Mouse (Mus musculus): ENCODE measurements around the gene Banp. TPM values are rescaled to one million over a fixed set of nuclear protein-coding genes. Genes with fewer than 3 reads are reported as not detected.

Gene Banp
- total RNA-seq, 2 experiments from 2014 or later = 25.0 to 45.8 TPM

GRCm38 (mm10) chr8:121924681-121925080 is 24.9 kb upstream of the Banp start:
- no peak for ATAC-seq (replicated peaks; ENCODE audit: low FRiP score, poor library complexity, severe bottlenecking)

- peak; percentile 81 for ATAC-seq (replicated peaks; ENCODE audit: low FRiP score, poor library complexity, severe bottlenecking)
These were observed 23.9 kb upstream of the Banp start for GRCm38 (mm10) chr8:121925624-121926023.

DNA sequence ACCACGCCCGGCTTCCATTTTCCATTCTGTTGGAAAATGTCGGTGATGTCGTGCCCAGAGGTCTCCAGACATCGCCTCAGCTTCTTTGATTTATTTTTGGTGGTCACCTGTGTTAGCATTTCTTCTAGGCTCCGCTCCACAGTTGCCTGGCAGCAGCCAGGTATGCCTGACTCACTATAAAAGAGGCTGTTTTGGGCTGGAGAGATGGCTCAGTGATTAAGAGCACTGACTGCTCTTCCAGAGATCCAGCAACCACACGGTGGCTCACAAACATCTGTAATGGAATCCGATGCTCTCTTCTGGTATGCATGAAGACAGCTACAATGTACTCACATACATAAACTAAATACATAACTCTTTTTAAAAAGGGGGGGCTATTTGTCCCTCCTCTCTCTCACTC is 23.3 kb upstream of the Banp start:
- no peak for ATAC-seq (replicated peaks; ENCODE audit: low FRiP score, poor library complexity, severe bottlenecking)

DNA sequence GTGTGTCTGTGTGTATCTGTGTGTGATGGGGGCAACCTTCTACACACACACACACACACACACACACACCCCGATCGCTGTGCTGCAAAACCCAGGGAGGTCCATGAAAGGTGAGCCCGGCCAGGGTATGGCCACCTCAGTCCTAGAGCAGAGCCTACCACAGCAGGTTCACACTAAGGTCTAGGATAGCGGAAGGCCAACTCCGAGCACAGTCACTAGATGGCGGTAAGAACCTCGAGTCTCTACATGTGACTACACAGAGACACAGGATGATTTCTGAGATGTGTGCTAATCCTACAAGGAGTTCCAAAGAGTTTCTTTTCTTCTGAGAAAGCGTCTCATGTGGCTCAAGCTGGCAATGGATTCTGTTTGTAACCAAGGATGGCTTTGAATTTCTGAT is 22.2 kb upstream of the Banp start:
- peak; percentile 56; the same call in 1 of the 2 replicates for ATAC-seq (replicated peaks; ENCODE audit: low FRiP score, poor library complexity, severe bottlenecking)

- ATAC-seq (replicated peaks; ENCODE audit: low FRiP score, poor library complexity, severe bottlenecking) = no peak
These were observed 19.5 kb upstream of the Banp start for GRCm38 (mm10) chr8:121930047-121930446.

DNA sequence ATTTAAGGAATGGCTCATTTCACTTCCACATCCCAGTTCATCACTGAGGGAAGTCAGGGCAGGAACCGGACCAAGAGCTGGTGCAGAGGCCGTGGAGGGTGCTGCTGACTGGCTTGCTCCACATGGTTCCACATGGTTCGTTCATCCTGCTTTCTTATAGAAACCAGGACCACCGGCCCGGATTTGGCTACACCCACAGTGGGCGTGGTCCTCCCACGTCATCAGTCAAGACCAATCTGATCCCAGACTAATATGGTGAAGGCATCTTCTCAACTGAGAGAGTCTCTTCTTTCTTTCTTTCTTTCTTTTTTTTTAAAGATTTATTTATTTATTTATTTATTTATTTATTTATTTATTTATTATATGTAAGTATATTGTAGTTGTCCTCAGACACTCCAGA is 18.0 kb upstream of the Banp start:
- no peak for ATAC-seq (replicated peaks; ENCODE audit: low FRiP score, poor library complexity, severe bottlenecking)

- no peak for ATAC-seq (replicated peaks; ENCODE audit: low FRiP score, poor library complexity, severe bottlenecking)
These were observed 17.4 kb upstream of the Banp start for GRCm38 (mm10) chr8:121932026-121932667.

GRCm38 (mm10) chr8:121932668-121933520 is 16.7 kb upstream of the Banp start:
- no peak for ATAC-seq (replicated peaks; ENCODE audit: low FRiP score, poor library complexity, severe bottlenecking)

DNA sequence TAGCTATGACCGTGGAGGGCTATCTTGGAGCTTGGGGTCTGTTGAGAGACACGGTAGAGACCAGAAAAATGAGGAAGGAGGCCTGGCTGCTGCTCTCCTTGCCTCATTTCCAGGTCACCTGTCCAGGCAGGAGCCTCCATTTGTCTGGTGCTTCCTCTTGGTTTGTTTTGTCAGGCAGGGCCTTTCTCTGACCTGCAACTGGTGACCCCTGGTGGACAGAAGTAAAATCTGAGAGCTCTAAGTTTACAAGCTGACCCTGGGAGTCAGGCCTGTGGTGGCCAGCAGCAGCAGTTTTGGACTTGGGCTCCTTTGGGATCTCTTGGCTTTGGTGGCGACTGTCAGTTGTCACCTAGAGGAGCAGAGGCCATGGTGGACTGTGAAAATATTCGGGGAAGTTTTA is 15.0 kb upstream of the Banp start:
- 0 out of 2 replicates have a peak, but pooled peaks have one; percentile 46 for ATAC-seq (replicated peaks; ENCODE audit: low FRiP score, poor library complexity, severe bottlenecking)

GRCm38 (mm10) chr8:121934923-121935322 is 14.6 kb upstream of the Banp start:
- no peak for ATAC-seq (replicated peaks; ENCODE audit: low FRiP score, poor library complexity, severe bottlenecking)

- ATAC-seq (replicated peaks; ENCODE audit: low FRiP score, poor library complexity, severe bottlenecking) = no peak
These were observed 13.9 kb upstream of the Banp start for GRCm38 (mm10) chr8:121935341-121936294.

GRCm38 (mm10) chr8:121936391-121936790 is 13.2 kb upstream of the Banp start:
- no peak for ATAC-seq (replicated peaks; ENCODE audit: low FRiP score, poor library complexity, severe bottlenecking)

DNA sequence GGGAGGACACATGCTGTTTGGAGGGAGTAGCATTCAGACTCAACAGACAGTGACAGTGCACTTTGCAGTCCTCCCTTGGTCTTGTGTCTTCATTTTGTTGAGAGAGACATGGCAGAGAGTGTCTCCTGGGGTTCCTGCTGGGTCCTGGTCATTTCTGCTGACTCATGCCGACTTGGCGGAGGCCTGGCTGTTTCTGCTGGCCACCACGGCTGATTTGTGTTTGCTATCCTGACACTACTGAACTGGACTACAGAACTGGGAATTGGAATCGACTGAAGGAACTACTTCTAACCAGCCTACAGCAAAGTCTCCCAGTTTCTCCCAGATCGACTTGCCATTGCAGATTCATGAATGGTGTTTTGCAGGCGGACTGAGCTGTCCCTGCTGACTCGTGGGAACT is 10.8 kb upstream of the Banp start:
- ATAC-seq (replicated peaks; ENCODE audit: low FRiP score, poor library complexity, severe bottlenecking) = no peak

GRCm38 (mm10) chr8:121943057-121943540 is 6.5 kb upstream of the Banp start:
- no peak for ATAC-seq (replicated peaks; ENCODE audit: low FRiP score, poor library complexity, severe bottlenecking)

DNA sequence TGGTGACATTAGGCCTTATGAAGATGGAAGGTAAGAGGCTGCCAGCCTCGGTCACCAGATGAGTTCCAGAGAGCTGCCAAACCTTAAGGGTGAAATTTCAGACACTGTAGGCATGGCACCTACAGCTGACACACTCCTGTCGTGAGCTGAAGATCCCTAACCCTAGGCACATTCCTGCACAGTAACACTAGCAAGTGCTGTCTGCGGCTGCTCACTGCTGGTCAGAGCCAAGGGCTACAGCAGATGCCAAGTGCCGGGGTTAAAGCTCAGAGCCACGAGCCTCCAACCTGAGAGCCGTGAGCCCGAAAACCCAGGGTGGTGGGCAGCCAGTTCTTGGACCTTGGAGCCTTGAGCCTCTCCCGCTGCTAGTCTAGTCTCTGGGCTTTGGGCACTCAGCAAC is 5.8 kb upstream of the Banp start:
- no peak for ATAC-seq (replicated peaks; ENCODE audit: low FRiP score, poor library complexity, severe bottlenecking)

GRCm38 (mm10) chr8:121944831-121945230 is 4.7 kb upstream of the Banp start, which contains the start of gene Car5a:
Car5a (minus strand) TSS chr8:121944904.
- ATAC-seq (replicated peaks; ENCODE audit: low FRiP score, poor library complexity, severe bottlenecking) = no peak

GRCm38 (mm10) chr8:121946351-121946750 is 3.2 kb upstream of the Banp start:
- ATAC-seq (replicated peaks; ENCODE audit: low FRiP score, poor library complexity, severe bottlenecking) = no peak

DNA sequence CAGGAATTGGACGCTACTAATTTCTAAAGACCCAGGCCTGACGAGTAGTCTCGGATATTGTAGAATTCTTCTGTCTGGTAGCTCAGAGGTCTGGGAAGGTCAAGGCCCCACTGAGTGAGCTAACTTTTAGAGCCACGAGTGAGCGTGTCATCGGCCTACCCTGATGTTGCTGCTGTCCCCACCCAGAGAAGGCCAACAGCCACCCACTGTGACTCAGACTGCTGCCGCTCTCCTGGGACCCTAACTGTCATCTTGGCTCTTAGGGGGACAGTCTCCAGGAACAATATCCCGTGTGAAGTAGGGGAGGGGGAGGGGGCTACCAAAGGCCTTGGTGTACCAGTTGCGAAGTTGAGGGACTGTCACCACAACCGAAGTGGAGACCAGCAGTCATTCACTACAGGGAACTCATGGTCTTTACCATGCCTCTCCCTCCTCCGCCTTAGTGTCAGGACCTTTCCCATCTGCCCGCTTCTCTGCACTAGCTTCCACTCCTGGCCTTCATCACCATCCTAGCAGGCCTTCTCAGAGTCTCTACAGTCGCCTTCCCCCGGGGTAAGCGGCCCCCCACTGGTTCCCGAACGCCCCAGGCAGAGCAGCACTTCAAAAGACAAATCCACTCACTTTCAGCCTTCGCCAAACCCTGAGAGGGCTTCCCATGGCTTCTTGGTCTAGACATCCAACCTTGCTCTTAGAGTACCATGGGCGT is 2.4 kb upstream of the Banp start:
- ATAC-seq (replicated peaks; ENCODE audit: low FRiP score, poor library complexity, severe bottlenecking) = no peak

GRCm38 (mm10) chr8:121947753-121948141 is 1.8 kb upstream of the Banp start:
- ATAC-seq (replicated peaks; ENCODE audit: low FRiP score, poor library complexity, severe bottlenecking) = peak; percentile 51

Measured in erythroblast, adult 5-6 weeks (primary cell).